Mouse (Mus musculus) limb, embryonic 14.5 days (tissue): ENCODE results near the gene Vrk1. TPM values are rescaled to one million over a fixed set of nuclear protein-coding genes. Genes with fewer than 3 reads are reported as not detected.

Source experiments
- ATAC-seq: fragments of 200-750 bp; cut with Nextera tagmentation; 2 replicates; pipeline ENCODE4 v1.8.0; 2017; ENCODE audit warnings: low read depth, moderate number of reproducible peaks, moderate TSS enrichment; ENCODE audit not compliant: low FRiP score
- DNase-seq: peaks from one replicate; pipeline ENCODE4 v3.0.0-alpha.2; 2015; ENCODE audit warnings: low spot score
- H3K27ac ChIP-seq: fragments of 300-500 bp; sonication (generic); replicated peaks from 2 replicates; pipeline ENCODE4 v1.5.1; 2014; ENCODE audit warnings: low read depth, mild to moderate bottlenecking, low read length, moderate library complexity, mixed read lengths
- H3K27me3 ChIP-seq: fragments of 300-500 bp; sonication (generic); 2 replicates; pipeline ENCODE4 v1.6.1; 2014; ENCODE audit warnings: low read length, mixed read lengths; ENCODE audit not compliant: control insufficient read depth, insufficient read depth
- H3K36me3 ChIP-seq: fragments of 300-500 bp; sonication (generic); 2 replicates; pipeline ENCODE4 v1.6.1; 2014; ENCODE audit warnings: mild to moderate bottlenecking, low read length, moderate library complexity, mixed read lengths; ENCODE audit not compliant: control insufficient read depth, insufficient read depth
- H3K4me1 ChIP-seq: fragments of 300-500 bp; sonication (generic); 2 replicates; pipeline ENCODE4 v1.6.1; 2014; ENCODE audit warnings: antibody characterized with exemption, low read length, mixed read lengths; ENCODE audit not compliant: control insufficient read depth, insufficient read depth
- H3K4me2 ChIP-seq: fragments of 300-500 bp; sonication (generic); replicated peaks from 2 replicates; pipeline ENCODE4 v1.6.1; 2014; ENCODE audit warnings: low read depth, mild to moderate bottlenecking, low read length, moderate library complexity; ENCODE audit not compliant: severe bottlenecking
- H3K4me3 ChIP-seq: fragments of 300-500 bp; sonication (generic); replicated peaks from 2 replicates; pipeline ENCODE4 v1.5.1; 2014; ENCODE audit warnings: low read length
- H3K9ac ChIP-seq: fragments of 300-500 bp; sonication (generic); 2 replicates; pipeline ENCODE4 v1.6.1; 2014; ENCODE audit warnings: mild to moderate bottlenecking, low read depth, low read length, moderate library complexity; ENCODE audit not compliant: severe bottlenecking
- H3K9me3 ChIP-seq: fragments of 300-500 bp; sonication (generic); 2 replicates; pipeline ENCODE4 v1.6.1; 2016; ENCODE audit warnings: low read length; ENCODE audit not compliant: control insufficient read depth
- POLR2A ChIP-seq: fragments of 200-500 bp; IDR thresholded peaks from 2 replicates; pipeline ENCODE4 v1.8.0; 2012; ENCODE audit warnings: inconsistent platforms, mild to moderate bottlenecking, moderate library complexity, borderline replicate concordance; ENCODE audit not compliant: insufficient read depth, insufficient read length; ENCODE audit errors: extremely low read depth
- WGBS: fragments of 180-500 bp; shearing (Covaris S2); extraction: QIAGEN DNeasy Blood & Tissue Kit; methylation state at CpG from one replicate; pipeline ENCODE4 v1.1.7; 2014; 5-methylcytosine and 5-hydroxymethylcytosine counted together
- polyA plus RNA-seq, 2 experiments: library from polyadenylated mRNA; depleted of rRNA in 1 of 2; stranded (reverse) in 1 of 2; unstranded in 1 of 2; fragments of >200 nt; fragmentation: Nextera tagmentation in 1 of 2; extraction: Ambion mirVana in 1 of 2; gene quantifications; 2 replicates each; pipeline versions ENCODE4 v1.2.1 to v1.2.3; 2012 to 2014

Vrk1 gene
- polyA plus RNA-seq, 2 experiments: 36.1 to 50.2 TPM

DNA sequence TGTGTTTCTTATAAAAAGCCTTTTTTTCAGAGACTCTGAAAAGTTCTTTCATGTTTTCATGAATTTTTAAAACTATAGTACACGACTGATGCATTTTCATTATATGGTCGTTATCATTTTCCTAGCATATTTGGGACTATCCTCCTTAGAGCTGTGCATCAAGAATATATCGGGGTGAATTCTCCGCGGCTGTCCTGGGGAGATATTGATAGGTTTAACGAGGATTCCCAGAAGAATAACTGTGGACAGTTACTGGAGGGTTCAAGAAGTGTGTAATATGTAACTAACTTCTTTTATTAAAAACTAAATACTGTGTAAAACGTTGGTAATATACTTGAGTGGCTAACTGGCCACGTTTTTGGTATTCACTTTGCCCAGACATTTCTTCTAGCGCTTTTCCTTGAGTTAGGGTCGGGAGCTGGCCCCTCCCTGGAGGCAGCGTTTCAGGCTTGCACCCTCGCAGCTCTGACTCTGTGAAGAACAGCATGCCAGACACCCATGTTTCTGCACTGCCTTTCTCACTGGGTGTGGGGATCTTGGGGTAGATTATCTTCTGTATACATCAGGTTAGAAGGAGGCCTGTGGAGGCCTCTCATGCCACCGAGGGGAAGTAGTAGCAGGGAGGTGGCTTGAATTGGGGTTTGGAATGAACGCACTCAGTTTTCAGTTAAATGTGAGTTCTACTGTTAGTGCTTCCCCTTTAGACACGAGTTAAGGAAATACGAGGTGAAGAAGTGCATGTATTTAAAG lies 16.5 kb downstream of the Vrk1 start:
- H3K9ac ChIP-seq: no peak overlapping the region
- H3K4me3 ChIP-seq: no peak overlapping the region
- H3K27ac ChIP-seq: no peak overlapping the region
- H3K4me2 ChIP-seq: no peak overlapping the region
- 86% methylated on average over 16 of the region's 16 CpGs for WGBS
- no peaks in the 10 kb centered on the region for H3K27me3 ChIP-seq
- no peaks in the 10 kb centered on the region for H3K9me3 ChIP-seq
- TF ChIP-seq POLR2A: no peak
- 0 out of 2 replicates have a peak, but pooled peaks cover 3% of the 10 kb centered on the region for H3K4me1 ChIP-seq
- no peak for DNase-seq
- no peaks in the 10 kb centered on the region for H3K36me3 ChIP-seq
- no peak for ATAC-seq

- no peaks in the 10 kb centered on the region for H3K27me3 ChIP-seq
- no peaks in the 10 kb centered on the region for H3K9me3 ChIP-seq
- H3K36me3 ChIP-seq: no peaks in the 10 kb centered on the region
- no peak overlapping the region for H3K27ac ChIP-seq
- WGBS: 92% methylated on average over 5 of the region's 5 CpGs
- H3K4me3 ChIP-seq: no peak overlapping the region
- DNase-seq (no peak), ATAC-seq (no peak)
- no peak overlapping the region for H3K4me2 ChIP-seq
- H3K9ac ChIP-seq: no peak overlapping the region
- 0 out of 2 replicates have a peak, but pooled peaks cover 3% of the 10 kb centered on the region for H3K4me1 ChIP-seq
- no peak for TF ChIP-seq POLR2A
Observed at GRCm38 (mm10) chr12:106027372-106027771, 17.3 kb downstream of the Vrk1 start.

GRCm38 (mm10) chr12:106029582-106029981 lies 19.6 kb downstream of the Vrk1 start:
- no peak for ATAC-seq
- 82% methylated on average over 2 of the region's 2 CpGs for WGBS
- peaks cover 6% of the 10 kb centered on the region; the same call in 1 of the 2 replicates for H3K4me1 ChIP-seq
- H3K36me3 ChIP-seq: no peaks in the 10 kb centered on the region
- H3K27me3 ChIP-seq: no peaks in the 10 kb centered on the region
- H3K27ac ChIP-seq: no peak overlapping the region
- DNase-seq: no peak
- TF ChIP-seq POLR2A: no peak
- no peaks in the 10 kb centered on the region for H3K9me3 ChIP-seq
- H3K4me2 ChIP-seq: no peak overlapping the region
- no peak overlapping the region for H3K9ac ChIP-seq
- H3K4me3 ChIP-seq: no peak overlapping the region

DNA sequence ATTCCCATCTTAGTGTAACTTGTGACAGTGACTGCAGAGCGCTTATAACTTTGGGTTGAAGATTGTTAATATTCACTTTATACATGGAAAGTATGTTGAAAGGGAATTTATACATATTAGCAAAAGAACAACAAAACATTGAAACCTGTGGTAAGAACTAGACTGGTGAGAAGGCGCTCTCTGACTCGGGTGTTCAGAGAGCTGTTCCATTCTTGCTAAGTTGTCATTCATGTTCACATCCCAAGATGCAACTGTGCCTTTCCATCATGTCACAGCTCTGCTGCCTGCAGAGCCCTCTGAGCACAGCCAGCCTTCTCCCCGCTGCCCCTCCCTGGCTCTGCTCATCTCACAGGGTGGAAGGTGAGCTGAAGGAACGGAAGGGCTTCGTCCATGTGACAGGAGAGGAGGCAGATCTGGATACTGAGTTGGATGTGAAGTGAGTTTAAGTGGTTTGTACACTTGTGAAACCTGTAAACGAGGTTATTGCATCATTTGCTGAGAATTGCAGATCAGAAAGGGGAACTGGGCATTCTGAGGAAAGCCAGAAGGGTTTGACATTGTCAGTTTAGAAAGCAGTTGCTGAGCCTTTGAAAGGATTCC lies 20.2 kb downstream of the Vrk1 start:
- no peak for DNase-seq
- Histone ChIP-seq H3K27me3 (no peaks in the 10 kb centered on the region), H3K4me2 (no peak overlapping the region), H3K27ac (no peak overlapping the region), H3K36me3 (no peaks in the 10 kb centered on the region), H3K4me1 (peaks cover 6% of the 10 kb centered on the region; the same call in 1 of the 2 replicates), H3K4me3 (no peak overlapping the region), H3K9me3 (no peaks in the 10 kb centered on the region), H3K9ac (no peak overlapping the region)
- no peak for TF ChIP-seq POLR2A
- 75% methylated on average over 7 of the region's 7 CpGs for WGBS
- ATAC-seq: no peak

DNA sequence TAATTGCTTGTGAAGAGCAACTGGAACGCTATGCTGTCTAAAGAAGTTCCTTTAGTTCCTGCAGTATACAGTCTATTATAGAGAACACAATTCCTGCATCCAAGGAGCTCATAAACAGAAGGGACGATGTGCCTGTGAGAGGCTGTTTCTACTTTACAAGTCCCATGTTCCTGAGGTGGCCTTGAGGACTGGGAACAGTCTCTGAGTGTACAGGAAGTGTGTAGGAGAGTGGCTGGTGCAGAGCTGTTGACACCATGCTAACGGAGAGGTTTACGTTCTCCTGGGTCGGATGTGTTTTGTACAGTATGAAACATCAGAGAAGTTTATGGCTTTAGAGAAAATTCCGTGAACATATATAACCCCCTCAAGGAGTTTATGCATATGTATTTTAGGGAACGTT lies 20.8 kb downstream of the Vrk1 start:
- Histone ChIP-seq H3K36me3 (no peaks in the 10 kb centered on the region), H3K4me1 (peaks cover 6% of the 10 kb centered on the region; the same call in 1 of the 2 replicates), H3K4me2 (no peak overlapping the region), H3K27me3 (no peaks in the 10 kb centered on the region), H3K4me3 (no peak overlapping the region), H3K9ac (no peak overlapping the region), H3K9me3 (no peaks in the 10 kb centered on the region), H3K27ac (no peak overlapping the region)
- no peak for DNase-seq
- whole genome bisulfite sequencing: 55% methylated on average over 7 of the region's 7 CpGs
- no peak for TF ChIP-seq POLR2A
- ATAC-seq: no peak
